Mouse (Mus musculus) frontal cortex, postnatal 36 days (tissue): ENCODE data around the gene Ripk1.

Experiments
- DNase-seq, 2 experiments: peaks; one replicate each; pipeline ENCODE4 v3.0.0; 2022; ENCODE audit warnings: low spot score in 2 of 2

The Ripk1 gene

GRCm38 (mm10) chr13:34002058-34003006 is at the start of gene Ripk1, which contains the start of gene Serpinb6a:
Gene Ripk1 (plus strand): TSS chr13:34002363.
Gene Serpinb6a (minus strand): TSS chr13:34002794.
- DNase-seq: peak; percentile 89 to 91

DNA sequence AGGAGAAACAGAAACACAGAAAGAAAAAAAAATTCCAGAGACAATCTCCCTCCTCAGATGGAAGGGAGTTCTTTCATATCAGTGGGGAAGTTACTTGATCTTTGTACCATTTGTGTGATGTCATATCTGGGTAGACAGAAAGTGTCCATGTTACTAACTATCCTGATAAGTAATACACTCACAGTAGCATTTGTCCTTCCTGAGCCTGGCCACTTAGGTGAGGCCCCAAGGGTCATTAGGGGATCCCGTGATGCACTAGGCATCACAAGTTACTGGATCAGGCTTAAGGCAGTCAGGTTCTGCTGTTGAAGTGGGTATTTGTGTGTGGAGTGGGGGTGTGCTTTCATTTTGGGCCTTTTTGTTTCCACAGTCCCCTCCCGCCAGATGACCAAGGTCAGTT is 49.2 kb upstream of the Ripk1 start:
- no peak for DNase-seq

DNA sequence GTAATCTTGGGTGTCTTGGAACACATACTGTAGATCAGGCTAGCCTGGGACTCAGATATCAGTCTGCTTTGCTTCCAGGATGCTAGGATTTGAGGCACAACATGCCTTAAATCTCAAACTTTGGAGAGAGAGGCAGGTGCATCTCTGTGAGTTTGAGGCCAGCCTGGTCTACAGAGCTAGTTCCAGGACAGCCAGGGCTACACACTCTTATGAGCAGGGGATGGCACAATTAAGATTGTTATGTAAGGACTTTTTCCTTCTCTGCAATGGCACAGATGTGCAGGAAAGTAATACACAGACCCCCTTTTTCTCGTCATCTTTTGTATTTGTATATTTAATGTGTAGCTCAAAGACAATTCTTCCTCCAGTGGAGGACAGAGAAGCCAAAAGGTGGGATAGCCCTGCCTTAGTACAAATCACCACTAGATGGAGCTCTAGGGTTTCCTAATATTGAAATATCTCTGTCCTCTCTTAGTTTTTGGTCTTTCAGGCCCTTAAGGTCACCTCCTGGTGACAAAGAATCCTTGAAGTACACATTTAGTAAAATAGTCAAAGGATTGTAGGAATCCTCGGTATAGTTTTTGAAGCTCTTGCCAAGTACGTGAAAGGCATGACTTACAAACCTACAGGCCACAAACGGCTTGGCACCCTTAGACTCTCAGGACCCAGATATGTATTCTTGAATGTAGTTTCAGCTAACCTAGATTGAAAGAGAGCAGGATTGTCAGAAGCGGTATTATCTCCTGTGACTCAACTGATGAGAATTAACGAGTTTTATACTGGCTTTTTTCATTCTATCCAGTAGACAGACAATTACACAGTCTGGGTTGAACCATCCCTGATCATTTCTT is 45.4 kb upstream of the Ripk1 start:
- peak in 1 of 2 experiments; percentile 39 for DNase-seq

- no peak for DNase-seq
These were observed 42.4 kb upstream of the Ripk1 start for GRCm38 (mm10) chr13:33959771-33960170.

DNA sequence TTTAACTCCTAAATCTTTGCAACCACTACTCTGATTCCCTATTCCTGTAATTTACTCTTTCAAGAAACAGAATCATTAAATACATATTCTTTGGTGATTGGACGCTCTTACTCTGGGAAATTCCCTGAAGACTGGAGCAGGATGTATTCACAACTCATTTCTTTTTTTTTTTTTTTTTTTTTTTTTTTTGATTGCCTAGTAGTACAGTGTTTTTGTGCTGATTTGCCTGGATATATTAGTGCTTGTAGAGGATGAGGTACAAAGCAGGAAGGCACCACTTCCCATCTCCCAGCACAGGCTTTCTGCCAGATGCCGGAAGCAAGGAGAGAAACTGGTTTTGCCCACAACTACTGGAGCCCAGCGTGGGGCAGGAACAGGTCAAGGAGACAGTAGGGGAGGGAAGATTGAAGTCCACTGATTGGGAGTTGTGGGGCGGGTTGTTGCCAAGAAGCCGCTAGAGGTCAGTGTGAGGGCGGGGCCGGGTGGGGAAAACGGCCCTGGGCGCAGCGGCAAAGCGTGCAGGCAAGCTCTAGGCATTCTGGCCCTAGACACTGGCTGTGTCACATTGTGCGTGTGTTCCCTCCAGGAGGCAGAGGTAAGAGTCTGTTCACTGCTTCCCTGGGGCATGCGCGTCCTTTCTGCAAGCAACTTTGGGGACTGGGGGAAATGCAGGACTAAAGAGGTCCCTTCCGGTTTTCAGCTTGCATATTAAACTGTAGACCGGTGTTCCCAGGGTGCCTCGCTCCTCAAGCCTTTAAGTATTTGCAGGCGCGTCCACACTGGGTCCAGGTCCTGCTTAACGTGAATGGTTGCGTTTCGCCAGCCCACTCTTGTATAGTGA is 37.7 kb upstream of the Ripk1 start, which contains the start of gene Nqo2:
TSS of gene Nqo2 (plus strand) at position 482 of the 841 bp plus-strand sequence.
- DNase-seq: peak; percentile 60

DNA sequence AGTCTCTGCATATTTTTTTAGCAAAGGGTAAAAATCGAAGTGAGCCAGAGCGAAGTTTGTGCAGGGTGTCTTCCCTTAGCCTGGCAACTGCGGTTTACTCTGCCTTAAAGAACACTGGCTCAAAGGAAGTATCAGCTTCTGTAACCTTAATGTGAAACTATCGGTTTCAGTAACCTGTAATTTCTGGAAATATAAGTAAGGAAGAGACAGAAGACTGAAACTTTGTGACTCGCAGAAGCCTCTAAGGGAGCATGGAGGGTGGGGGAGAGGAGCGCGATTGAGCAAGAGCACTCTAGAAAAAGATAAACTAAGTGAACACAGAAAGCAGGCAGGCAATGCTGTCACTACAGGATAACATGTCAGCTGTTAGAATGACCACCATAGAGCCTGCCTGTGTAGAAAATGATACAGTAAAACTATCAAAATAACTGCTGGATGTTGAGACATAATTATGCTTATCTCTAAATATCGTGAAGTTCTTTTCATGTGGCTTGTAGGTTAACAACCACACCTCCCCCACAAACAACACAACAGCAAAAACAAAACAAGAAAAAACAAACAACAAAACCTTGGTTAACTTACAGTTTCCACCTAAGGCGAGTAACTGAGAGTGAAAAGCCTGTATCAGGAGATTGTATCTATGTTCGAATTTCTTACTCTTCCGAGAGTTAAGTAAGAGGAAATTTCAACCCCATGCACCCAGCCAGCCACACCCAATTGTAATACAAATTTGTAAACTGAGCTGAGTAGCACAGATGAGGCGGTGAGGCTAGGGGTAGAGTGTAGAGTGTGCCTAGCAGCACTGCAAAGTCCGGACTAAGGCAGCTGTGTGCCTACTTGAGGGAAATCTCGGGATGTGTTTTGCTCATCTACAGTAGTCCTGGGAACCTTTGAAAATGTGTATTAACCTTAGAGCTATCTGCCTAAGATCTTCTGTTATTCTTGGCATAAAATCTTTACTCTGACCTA is 36.8 kb upstream of the Ripk1 start:
- no peak for DNase-seq

DNA sequence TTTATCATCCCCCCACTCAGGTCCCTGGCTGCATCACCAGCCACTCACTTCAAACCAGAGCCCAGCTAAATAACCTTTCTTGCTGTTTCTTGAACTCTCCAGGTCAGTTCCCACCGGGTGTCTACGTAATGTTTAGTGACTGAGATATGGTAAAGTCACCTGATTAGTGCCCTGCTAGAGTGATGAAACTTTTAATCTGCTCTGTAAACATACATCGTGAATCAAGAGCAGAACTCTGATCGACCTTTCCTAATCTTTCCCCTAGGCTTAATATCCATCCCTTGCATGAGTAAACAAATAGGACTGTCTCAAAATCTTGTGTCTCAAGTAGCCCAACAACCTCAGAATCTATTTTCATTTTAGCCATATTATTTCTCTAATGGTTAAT is 36.1 kb upstream of the Ripk1 start:
- DNase-seq: no peak

DNA sequence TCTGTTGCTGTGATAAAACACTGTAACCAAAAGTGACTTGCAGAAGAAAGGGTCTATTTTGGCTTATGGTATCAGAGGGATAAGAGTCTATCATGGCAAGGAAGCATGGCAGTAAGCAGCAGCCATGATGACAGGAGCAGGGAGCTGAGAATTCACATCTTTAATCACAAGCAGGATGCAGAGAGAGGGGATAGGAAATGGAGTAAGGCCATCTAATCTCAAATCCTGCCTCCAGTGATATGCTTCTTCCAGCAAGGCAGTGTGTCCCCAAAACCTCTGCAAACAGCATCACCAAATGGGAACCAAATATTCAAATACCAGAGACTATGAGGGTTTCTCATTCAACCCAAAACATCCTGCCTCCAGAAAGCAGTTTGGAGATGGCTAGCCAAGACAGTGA is 35.6 kb upstream of the Ripk1 start:
- DNase-seq: no peak

- no peak for DNase-seq
These were observed 12.5 kb upstream of the Ripk1 start for GRCm38 (mm10) chr13:33989625-33990024.

DNA sequence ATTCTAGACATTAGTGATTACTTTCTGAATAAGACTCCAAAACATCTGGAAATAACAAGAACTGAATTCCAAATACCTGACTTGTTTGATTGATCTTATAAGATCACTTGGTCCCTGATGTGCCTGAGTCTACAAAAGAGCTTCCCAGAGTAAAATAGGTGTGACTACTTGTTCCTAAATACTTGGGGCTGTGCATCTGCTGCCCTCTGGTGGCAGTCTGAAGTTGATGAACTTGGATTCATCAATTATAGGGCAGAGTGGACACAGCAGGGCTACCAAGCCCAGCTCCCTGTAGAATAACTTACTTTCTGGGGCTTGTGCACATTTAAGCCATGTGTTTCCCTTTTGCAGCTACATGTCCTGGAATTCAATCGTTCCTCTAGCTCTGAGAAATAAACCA is 7.0 kb upstream of the Ripk1 start:
- peak; percentile 57 to 71 for DNase-seq

GRCm38 (mm10) chr13:34003058-34003457 is 895 bp downstream of the Ripk1 start:
- peak in 1 of 2 experiments; percentile 4 for DNase-seq

DNA sequence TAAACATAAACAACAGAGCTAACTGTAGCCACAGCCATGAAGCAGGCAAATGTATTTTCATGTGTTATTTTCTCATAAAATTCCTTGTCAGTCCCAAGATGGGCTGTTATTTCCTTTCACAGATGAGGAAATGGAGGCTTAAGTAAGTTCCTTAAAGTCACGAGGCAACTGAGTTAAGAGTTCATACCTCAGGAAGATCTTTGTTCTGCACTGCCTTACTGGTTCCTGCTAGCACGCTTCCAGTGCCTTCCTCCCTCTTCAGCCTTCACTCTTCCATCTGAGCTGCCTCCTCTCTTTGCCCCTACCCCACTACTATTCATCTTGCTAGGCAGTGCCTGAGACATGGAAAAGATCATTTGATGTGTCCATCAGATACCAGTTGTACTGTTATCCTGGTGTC is 5.1 kb downstream of the Ripk1 start:
- DNase-seq: no peak

DNA sequence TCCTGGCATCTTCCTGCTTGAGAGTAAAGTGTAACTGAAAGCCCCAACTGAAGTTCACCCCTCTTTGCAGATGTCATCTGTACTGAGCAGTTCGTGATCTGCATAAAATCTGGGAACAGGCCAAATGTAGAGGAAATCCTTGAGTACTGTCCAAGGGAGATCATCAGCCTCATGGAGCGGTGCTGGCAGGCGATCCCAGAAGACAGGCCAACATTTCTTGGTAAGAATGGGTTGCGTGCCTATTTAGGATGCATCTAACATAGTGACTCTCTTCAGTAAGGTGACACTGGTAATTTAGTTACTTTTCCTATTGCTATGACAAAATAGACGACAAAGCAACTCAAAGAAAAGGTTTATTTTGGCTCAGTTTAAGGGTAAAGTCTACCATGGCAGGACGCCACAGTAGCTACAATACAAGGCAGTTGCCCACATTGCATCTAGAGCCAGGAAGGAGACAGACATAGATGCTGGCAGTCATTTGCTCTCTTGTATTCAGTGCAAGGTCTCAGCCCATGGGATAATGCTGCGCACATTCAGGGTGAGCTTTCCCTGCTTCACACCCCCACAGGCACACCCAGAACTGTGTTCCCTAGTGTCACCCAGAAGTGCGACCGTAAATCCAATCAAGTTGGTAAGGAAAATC is 14.9 kb downstream of the Ripk1 start:
- DNase-seq: no peak

DNA sequence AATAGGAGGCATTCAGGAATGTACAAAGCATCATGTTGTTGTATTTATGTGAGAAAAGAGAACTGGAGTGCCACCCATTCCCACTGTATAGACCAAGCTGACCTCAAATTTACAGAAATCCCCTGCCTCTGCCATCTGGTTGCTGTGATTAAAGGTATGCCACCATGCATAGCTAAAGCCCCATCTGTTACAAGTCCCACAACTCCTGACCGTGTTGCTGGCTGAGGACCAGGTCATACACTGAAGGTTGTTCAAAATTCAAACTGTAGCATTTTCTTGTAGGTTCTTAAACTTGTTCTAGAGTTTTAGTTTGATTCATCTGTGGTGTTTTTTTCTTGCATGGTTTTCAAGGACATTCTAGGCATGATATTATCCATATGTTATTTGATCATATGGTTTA is 16.4 kb downstream of the Ripk1 start:
- DNase-seq: no peak

- no peak for DNase-seq
These were observed 19.8 kb downstream of the Ripk1 start for GRCm38 (mm10) chr13:34021998-34022397.

DNA sequence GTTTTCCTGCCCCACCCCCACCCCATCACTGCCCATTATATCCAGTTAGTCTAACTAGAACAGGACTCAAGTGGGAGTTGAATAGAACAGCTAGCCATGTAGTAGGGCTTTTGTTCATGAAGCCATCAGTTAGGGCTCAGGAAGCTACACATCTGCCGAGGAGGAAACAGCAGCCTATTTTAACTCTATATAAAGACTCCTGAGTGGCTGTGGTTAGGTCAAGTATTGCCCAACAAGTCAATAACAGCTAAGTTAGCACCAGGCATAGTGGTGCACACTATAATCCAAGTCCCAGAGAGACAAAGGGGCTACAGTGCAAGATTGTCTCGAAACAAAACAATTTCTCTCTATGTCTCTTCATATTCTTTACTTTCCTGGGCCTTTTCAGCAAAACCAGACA is 29.9 kb downstream of the Ripk1 start:
- DNase-seq: no peak

DNA sequence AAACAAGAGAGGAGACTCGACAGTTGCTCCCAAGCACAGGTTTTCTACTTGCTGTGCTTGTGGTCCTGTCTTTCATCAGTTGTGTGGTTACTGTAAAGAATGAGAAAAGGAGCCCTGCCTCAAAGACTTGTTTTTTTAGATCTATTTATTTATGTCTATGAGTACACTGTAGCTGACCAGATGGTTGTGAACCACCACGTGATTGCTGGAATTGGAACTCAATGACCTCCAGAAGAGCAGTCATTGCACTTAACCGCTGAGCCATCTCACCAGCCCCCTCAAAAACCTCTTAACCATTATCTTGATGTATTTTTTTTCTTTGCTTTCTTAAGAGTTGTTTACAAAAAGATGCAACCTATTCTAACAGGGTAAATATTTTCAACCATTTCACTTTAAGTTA is 33.3 kb downstream of the Ripk1 start:
- no peak for DNase-seq

GRCm38 (mm10) chr13:34036726-34037125 is 34.6 kb downstream of the Ripk1 start:
- DNase-seq: no peak

GRCm38 (mm10) chr13:34037172-34038055 is 35.3 kb downstream of the Ripk1 start, which contains the start of gene Bphl:
Gene Bphl (plus strand): TSS chr13:34037597.
- DNase-seq: peak; percentile 94
